Mouse (Mus musculus) yolk sac, embryonic 10.5 days (tissue): ENCODE data around the gene Zdhhc1.

Source experiments
- DNase-seq: peaks from one replicate; pipeline ENCODE4 v3.0.0-alpha.2; 2017; ENCODE audit warnings: low spot score

Gene Zdhhc1

GRCm38 (mm10) chr8:105455218-105455617 lies 41.5 kb downstream of the Zdhhc1 start:
- DNase-seq, result no peak

GRCm38 (mm10) chr8:105454088-105454487 lies 42.6 kb downstream of the Zdhhc1 start:
- DNase-seq, result no peak

DNA sequence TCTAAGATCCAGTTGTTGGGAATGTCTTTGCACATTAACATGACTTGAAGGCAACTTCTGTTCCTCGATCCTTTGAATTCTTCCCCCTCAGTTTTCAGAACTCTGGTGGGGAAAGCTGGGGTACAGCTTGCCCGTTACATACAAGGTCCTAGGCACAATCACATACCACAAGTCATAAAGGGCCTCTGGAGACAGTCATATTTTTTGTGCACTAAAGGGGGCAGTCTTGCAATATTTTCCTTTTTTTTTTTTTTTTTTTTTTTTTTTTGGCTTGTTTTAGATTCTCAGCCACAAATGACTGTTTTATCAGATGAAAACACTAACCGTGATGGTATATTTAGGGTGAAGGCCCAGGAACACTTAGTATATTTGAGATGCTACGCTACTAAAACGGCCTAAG lies 43.4 kb downstream of the Zdhhc1 start:
- DNase-seq, result no peak

DNA sequence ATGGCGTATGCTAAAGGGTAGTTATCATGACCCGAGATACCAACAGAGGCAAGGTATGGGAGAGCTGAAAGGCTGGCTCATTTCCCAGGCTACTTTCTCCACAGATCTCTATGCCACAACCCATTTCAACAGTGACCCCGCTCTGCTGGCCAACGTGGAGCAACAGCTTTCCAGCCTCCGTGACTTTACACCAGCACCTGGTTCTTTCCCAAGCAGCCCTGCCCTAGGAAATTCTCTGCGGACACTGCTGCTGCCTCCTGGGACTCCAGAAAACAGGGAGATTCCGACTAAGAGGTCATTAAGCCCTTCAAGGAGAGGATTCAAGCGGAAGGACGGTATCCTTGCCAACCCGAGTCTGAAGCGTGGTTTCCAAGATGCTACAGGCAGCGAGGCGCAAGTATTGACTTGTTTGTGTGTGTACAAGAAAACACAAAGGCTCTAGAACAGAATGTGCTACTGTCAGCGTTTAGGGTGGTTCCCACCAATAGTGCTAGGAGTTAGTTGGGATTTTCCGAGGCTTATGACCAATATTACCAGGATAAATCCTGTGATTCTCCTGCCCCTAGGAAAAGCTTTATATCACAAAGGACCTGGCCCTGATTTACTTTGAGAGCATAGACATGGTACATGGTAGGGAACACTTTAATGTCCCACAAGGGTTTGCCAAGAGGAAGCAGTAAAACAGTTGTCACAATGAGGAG lies 44.6 kb downstream of the Zdhhc1 start:
- DNase-seq, result no peak

DNA sequence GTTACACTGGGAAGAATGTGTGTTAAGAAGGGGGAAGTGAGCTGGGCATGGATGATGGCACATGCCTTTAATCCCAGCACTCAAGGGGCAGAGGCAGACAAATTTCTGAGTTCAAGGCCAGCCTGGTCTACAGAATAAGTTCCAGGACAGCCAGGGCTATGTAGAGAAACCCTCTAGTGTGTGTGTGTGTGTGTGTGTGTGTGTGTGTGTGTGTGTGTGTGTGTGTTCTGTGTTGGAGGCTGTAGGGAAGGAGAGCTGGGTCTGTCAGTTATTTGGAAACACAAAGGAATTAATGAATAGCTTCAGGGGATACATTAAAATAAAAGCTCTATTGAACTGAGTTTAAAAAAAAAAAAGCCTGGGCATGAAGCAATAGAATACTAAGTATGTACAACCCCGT lies 45.7 kb downstream of the Zdhhc1 start:
- DNase-seq, result no peak

DNA sequence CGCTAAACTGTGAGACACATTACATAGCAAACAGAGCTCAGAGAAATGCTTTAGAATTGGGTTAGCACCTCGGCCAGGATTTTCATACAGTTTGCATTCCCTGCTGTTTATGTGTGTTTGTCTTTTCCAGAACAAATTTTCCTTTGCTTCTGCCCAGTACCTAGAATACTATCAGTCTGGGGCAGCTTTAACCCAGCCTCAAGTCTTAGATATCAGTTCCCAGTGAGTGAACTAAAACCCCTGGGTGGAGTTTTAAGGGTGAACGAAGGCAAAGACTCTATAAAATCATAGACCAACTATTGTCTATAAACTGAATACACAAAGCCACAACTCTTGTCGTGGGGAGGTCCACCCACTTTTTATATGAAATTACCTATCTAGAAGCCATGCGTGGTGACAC lies 48.1 kb downstream of the Zdhhc1 start:
- DNase-seq, result no peak

DNA sequence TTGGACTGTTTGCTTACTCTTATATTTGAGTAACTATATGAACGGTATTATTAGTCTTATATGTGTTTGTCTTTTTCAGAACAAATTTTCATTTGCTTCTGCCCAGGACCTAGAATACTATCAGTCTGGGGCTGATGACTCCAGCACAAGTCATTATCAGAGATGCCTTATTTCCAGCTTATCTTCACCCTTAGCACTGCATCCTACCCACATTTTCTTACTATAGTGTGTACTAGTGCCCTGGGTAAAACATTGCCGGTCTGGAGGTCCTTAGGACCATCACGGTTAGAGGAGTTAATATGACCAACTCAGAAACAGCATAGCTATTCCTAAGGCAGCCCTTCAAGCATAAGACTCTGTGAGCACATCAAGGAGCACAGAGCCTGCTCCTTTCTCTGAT lies 48.5 kb downstream of the Zdhhc1 start:
- DNase-seq, result no peak

- DNase-seq, result peak; percentile 12
Measured at GRCm38 (mm10) chr8:105446127-105446552, 50.6 kb downstream of the Zdhhc1 start.

GRCm38 (mm10) chr8:105445296-105446126 lies 51.2 kb downstream of the Zdhhc1 start:
- peak; percentile 18 for DNase-seq

DNA sequence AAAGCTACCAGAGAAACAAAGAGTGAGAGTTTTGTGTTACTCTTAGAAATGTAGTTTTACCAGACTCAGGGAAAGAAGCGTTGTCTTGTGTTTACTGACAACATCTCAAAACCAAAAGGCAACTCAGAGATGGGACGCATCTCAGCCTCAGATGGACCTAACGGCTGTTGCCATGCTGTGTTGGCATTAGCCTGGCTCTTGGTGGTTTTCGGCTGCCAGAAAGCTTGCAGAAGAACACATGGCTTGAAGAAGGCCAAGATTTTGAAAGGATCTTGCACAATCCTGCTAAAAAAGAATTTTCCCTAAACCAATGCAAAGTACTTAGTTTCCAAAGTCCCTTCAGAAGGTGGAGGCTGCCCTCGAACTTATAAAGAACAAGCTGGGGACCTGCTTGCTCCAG lies 54.0 kb downstream of the Zdhhc1 start:
- no peak for DNase-seq

DNA sequence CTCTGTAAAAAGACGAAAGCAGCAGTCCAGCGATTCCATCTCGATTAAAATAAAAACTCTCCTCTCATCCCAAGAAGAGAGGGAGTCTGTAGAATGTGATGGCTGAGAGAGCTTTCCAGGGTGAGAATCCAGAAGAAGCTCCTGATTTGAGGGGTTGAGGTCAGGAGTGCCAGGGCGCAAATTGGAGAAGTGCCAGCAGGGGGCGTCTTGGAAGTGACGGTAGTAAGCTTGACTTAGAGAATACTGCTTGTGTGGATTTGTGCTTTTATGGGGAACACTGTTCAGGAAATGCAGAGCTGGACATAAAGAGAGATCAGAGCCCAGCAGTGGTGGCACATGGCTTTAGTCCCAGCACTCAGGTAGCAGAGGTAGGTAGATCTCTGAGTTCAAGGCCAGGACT lies 55.3 kb downstream of the Zdhhc1 start:
- DNase-seq, result peak; percentile 41

DNA sequence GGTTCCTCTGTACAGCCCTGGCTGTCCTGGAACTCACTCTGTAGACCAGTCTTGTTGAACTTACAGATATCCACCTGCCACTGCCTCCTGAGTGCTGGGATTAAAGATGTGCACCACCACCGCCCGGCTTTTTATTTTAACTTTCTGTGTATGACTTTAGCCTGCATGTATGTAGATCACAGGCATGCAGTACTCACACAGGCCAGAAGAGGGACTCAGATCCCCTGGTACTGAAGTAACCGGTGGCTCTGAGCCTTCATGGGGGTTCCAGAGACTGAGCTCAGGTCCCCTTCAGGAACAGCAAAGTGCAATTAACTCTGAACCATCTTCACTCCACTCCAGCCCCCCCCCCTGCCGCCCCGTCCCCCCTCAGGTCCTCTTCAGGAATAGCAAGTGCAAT lies 57.8 kb downstream of the Zdhhc1 start:
- DNase-seq, result no peak

DNA sequence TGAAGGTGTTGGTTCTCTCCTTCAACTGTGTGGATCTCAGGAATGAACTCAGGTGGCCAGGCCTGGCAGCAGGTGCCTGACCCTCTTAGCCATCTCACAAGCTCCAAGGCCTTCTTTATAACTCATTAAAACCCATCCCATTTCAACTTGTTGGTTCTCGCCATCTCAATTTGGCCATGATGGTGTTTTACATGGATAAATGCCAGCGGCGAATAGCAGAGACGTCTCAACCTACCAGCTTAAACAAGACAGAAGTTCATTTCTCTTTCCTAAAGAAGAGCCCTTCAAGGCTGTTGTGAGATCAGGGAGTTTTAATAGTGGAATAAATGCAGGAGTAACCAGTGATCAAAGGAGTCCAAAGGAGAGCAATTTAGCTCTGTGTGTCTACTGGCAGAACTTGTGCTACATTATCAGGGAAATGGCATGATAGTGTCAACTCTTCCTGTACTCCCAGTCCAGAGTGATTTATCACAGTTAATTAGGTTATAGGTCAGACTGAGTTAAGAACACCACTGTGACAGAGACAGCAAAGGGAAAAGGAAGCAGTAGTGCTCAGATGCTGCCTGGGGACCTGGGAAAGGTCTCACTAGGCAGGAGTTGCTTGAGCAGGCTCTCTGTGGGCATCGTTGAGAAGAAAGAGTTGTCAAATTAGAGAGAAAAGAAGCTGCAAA lies 59.5 kb downstream of the Zdhhc1 start:
- no peak for DNase-seq

GRCm38 (mm10) chr8:105436218-105436617 lies 60.5 kb downstream of the Zdhhc1 start:
- no peak for DNase-seq

GRCm38 (mm10) chr8:105434136-105434535 lies 62.6 kb downstream of the Zdhhc1 start:
- DNase-seq, result no peak

GRCm38 (mm10) chr8:105433511-105433910 lies 63.2 kb downstream of the Zdhhc1 start:
- DNase-seq, result no peak

GRCm38 (mm10) chr8:105433021-105433420 lies 63.7 kb downstream of the Zdhhc1 start:
- no peak for DNase-seq

GRCm38 (mm10) chr8:105431743-105432515 lies 64.8 kb downstream of the Zdhhc1 start:
- no peak for DNase-seq

DNA sequence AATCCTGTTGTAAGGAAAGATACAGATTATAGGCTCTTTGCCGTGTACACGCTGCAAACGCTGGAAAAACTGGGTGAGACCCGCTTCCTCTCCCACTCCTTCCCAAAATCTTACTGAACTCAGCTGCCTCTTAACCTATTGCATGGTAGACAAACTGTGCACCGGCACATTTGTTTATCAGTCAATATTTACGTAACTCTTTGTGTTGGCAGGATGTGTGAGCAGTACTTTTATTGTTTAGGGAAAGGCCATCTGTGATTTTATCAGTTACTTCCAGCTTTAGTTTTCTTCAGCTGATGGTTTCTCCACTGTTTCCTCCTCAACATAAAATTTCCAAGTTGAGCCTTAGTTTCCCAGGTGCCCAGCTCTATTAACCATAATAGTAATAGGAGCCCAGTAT lies 69.8 kb downstream of the Zdhhc1 start:
- DNase-seq, result no peak
